Mouse (Mus musculus) cerebellum, postnatal 14 days (tissue): ENCODE data around the gene Lrrc1.
A peak's percentile ranks its signal among the peaks of the same experiment; 100 is the strongest.

ENCODE experiments used
- DNase-seq, 2 experiments: peaks; one replicate each; pipeline ENCODE4 v3.0.0; 2021; ENCODE audit warnings: mixed read lengths in 2 of 2

Gene Lrrc1

GRCm38 (mm10) chr9:77541556-77541955, 3.1 kb downstream of the Lrrc1 start:
- no peak for DNase-seq

- no peak for DNase-seq
Observed at GRCm38 (mm10) chr9:77539232-77539631, 5.4 kb downstream of the Lrrc1 start.

- no peak for DNase-seq
Observed at GRCm38 (mm10) chr9:77537357-77537756, 7.3 kb downstream of the Lrrc1 start.

- no peak for DNase-seq
Observed at GRCm38 (mm10) chr9:77536832-77537231, 7.8 kb downstream of the Lrrc1 start.

GRCm38 (mm10) chr9:77536286-77536685, 8.4 kb downstream of the Lrrc1 start:
- DNase-seq = no peak

GRCm38 (mm10) chr9:77535021-77535744, 9.5 kb downstream of the Lrrc1 start:
- DNase-seq = peak; percentile 65

- DNase-seq = no peak
Observed at GRCm38 (mm10) chr9:77528379-77529041, 16.2 kb downstream of the Lrrc1 start.

GRCm38 (mm10) chr9:77527170-77527569, 17.5 kb downstream of the Lrrc1 start:
- DNase-seq = no peak

GRCm38 (mm10) chr9:77526715-77527114, 18.0 kb downstream of the Lrrc1 start:
- no peak for DNase-seq

- no peak for DNase-seq
Observed at GRCm38 (mm10) chr9:77525595-77526295, 18.9 kb downstream of the Lrrc1 start.

- no peak for DNase-seq
Observed at GRCm38 (mm10) chr9:77523793-77524192, 20.9 kb downstream of the Lrrc1 start.

- no peak for DNase-seq
Observed at GRCm38 (mm10) chr9:77522476-77522875, 22.2 kb downstream of the Lrrc1 start.

GRCm38 (mm10) chr9:77519198-77519597, 25.5 kb downstream of the Lrrc1 start:
- DNase-seq = no peak

GRCm38 (mm10) chr9:77516782-77517364, 27.8 kb downstream of the Lrrc1 start:
- DNase-seq = no peak

- no peak for DNase-seq
Observed at GRCm38 (mm10) chr9:77513892-77514291, 30.8 kb downstream of the Lrrc1 start.

- no peak for DNase-seq
Observed at GRCm38 (mm10) chr9:77512220-77512619, 32.5 kb downstream of the Lrrc1 start.

- no peak for DNase-seq
Observed at GRCm38 (mm10) chr9:77510574-77510973, 34.1 kb downstream of the Lrrc1 start.

GRCm38 (mm10) chr9:77507743-77508394, 36.8 kb downstream of the Lrrc1 start:
- no peak for DNase-seq

- DNase-seq = peak; percentile 62 to 66
Observed at GRCm38 (mm10) chr9:77502548-77503438, 41.9 kb downstream of the Lrrc1 start.

- no peak for DNase-seq
Observed at GRCm38 (mm10) chr9:77502171-77502547, 42.5 kb downstream of the Lrrc1 start.

GRCm38 (mm10) chr9:77499084-77499483, 45.6 kb downstream of the Lrrc1 start:
- no peak for DNase-seq

GRCm38 (mm10) chr9:77498406-77498805, 46.3 kb downstream of the Lrrc1 start:
- no peak for DNase-seq
